Mouse (Mus musculus) myocyte (in vitro differentiated cells): Measurements from ENCODE around the gene Ttc19.

Experiments
- CEBPB ChIP-seq: IDR thresholded peaks from 2 replicates; pipeline ENCODE4 v1.6.1; 2011; ENCODE audit warnings: mild to moderate bottlenecking, moderate library complexity; ENCODE audit not compliant: poor library complexity, insufficient read depth, severe bottlenecking
- E2F4 ChIP-seq: IDR thresholded peaks from one replicate; pipeline ENCODE4 v1.6.1; 2011; ENCODE audit warnings: mild to moderate bottlenecking, control low read depth, moderate library complexity; ENCODE audit not compliant: insufficient read depth
- MAX ChIP-seq: IDR thresholded peaks from one replicate; pipeline ENCODE4 v1.6.1; 2011; ENCODE audit warnings: low read depth, mild to moderate bottlenecking, control low read depth
- MYOD1 ChIP-seq, 3 experiments: IDR thresholded peaks; one replicate each; pipeline ENCODE4 v1.6.1; 2011; ENCODE audit warnings: control low read depth in 2 of 3, low read depth in 2 of 3, mild to moderate bottlenecking in 2 of 3, moderate library complexity in 1 of 3; ENCODE audit not compliant: insufficient read length in 2 of 3, control insufficient read depth in 1 of 3
- MYOG ChIP-seq, 3 experiments: IDR thresholded peaks; one replicate each; pipeline ENCODE4 v1.6.1; 2011; ENCODE audit warnings: control low read depth in 2 of 3, low read depth in 2 of 3, mild to moderate bottlenecking in 2 of 3; ENCODE audit not compliant: insufficient read length in 2 of 3, control insufficient read depth in 1 of 3, insufficient read depth in 1 of 3
- POLR2A ChIP-seq: IDR thresholded peaks from one replicate; pipeline ENCODE4 v1.6.1; 2011; ENCODE audit warnings: low read depth, mild to moderate bottlenecking, control low read depth, moderate library complexity; ENCODE audit not compliant: insufficient read length
- POLR2AphosphoS2 ChIP-seq: IDR thresholded peaks from one replicate; pipeline ENCODE4 v1.6.1; 2011; ENCODE audit warnings: low read depth, control low read depth; ENCODE audit not compliant: insufficient read length
- REST ChIP-seq: IDR thresholded peaks from one replicate; pipeline ENCODE4 v1.6.1; 2011; ENCODE audit warnings: mild to moderate bottlenecking, control low read depth, moderate library complexity; ENCODE audit not compliant: insufficient read depth, insufficient read length
- SRF ChIP-seq: IDR thresholded peaks from one replicate; pipeline ENCODE4 v1.6.1; 2011; ENCODE audit warnings: low read depth; ENCODE audit not compliant: control insufficient read depth, insufficient read length
- TCF12 ChIP-seq: IDR thresholded peaks from one replicate; pipeline ENCODE4 v1.6.1; 2011; ENCODE audit warnings: mild to moderate bottlenecking, control low read depth; ENCODE audit not compliant: poor library complexity, insufficient read depth, severe bottlenecking
- USF1 ChIP-seq: IDR thresholded peaks from one replicate; pipeline ENCODE4 v1.6.1; 2011; ENCODE audit warnings: low read depth, mild to moderate bottlenecking, control low read depth, moderate library complexity

- TF ChIP-seq POLR2A (no peak), POLR2AphosphoS2 (no peak), TCF12 (no peak), USF1 (no peak), E2F4 (no peak), MAX (no peak), REST (no peak), SRF (no peak), MYOD1 (IDR thresholded peaks at IDR 0.05; ENCODE audit: control insufficient read depth in 1 of 3, insufficient read length in 2 of 3, low read depth in 2 of 3) (peak in 2 of 3 experiments; percentile 77 to 88), MYOG (IDR thresholded peaks at IDR 0.05; ENCODE audit: control insufficient read depth in 1 of 3, insufficient read depth in 1 of 3, insufficient read length in 2 of 3, low read depth in 2 of 3) (peak; percentile 51 to 94 (median 89)), CEBPB (no peak; the same call in 1 of the 2 replicates)
Measured at GRCm38 (mm10) chr11:62265642-62266041, 15.6 kb upstream of the Ttc19 start.
